Mouse (Mus musculus) brain, embryonic 14.5 days (tissue): Measurements from ENCODE around the gene Zfp64.

Source experiments
- CTCF ChIP-seq: fragments of 200-500 bp; IDR thresholded peaks from 2 replicates; pipeline ENCODE4 v1.5.1; 2012; ENCODE audit warnings: inconsistent platforms, mild to moderate bottlenecking, moderate library complexity, borderline replicate concordance; ENCODE audit not compliant: insufficient read depth, insufficient read length; ENCODE audit errors: extremely low read depth
- POLR2A ChIP-seq: fragments of 200-500 bp; IDR thresholded peaks from 2 replicates; pipeline ENCODE4 v1.6.1; 2012; ENCODE audit warnings: mild to moderate bottlenecking, inconsistent platforms, borderline replicate concordance; ENCODE audit not compliant: poor library complexity, insufficient read depth, insufficient read length, severe bottlenecking; ENCODE audit errors: extremely low read depth

DNA sequence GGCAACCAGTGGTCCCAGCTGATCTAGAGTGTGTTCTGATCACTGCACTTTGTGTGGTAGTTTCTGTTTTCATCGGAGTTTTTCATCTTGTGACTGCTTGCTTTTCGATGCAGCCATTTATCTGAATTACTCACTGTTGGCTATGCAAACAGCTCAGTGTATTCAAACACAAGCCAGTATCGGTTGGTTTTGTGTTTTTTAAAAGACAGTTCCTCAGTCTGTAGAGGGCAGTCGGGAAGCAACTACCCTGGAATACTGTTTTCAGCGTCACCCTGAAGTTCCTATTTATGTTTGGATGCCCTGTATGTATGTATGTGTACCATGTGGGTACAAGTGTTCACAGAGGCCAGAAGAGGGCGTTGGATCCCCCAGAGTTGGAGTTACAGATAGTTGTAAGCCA lies 11.1 kb upstream of the Zfp64 start:
- no peak for TF ChIP-seq CTCF
- TF ChIP-seq POLR2A = no peak
